Mouse (Mus musculus): ENCODE measurements around the gene Adam17. TPM values are rescaled to one million over a fixed set of nuclear protein-coding genes. Genes with fewer than 3 reads are reported as not detected.

Adam17 gene
- polyA plus RNA-seq, 1 experiment from 2014 or later = 31.0 TPM

GRCm38 (mm10) chr12:21305741-21306140, 67.7 kb downstream of the Adam17 start:
- Histone ChIP-seq H3K9me3 (replicated peaks; ENCODE audit: control insufficient read depth, low read length) (no peaks in the 10 kb centered on the region), H3K27ac (ENCODE audit: low read length) (no peak overlapping the region), H3K27me3 (ENCODE audit: control insufficient read depth, insufficient read depth, low read length) (no peaks in the 10 kb centered on the region), H3K9ac (ENCODE audit: low read length) (no peak overlapping the region), H3K36me3 (ENCODE audit: control insufficient read depth, insufficient read depth) (peaks cover 62% of the 10 kb centered on the region), H3K4me3 (ENCODE audit: low read length) (no peak overlapping the region), H3K4me1 (ENCODE audit: control insufficient read depth, insufficient read depth, low read length) (no peaks in the 10 kb centered on the region; the same call in 1 of the 2 replicates), H3K4me2 (ENCODE audit: low read depth, low read length) (no peak overlapping the region)
- WGBS = 94% methylated on average over 4 of the region's 4 CpGs
- ATAC-seq (replicated peaks; ENCODE audit: extremely low read depth, insufficient read depth, low FRiP score) = no peak

- Histone ChIP-seq H3K27ac (ENCODE audit: low read length) (0 out of 2 replicates have a peak overlapping the region, but pooled peaks have one; percentile 10), H3K27me3 (ENCODE audit: control insufficient read depth, insufficient read depth, low read length) (no peaks in the 10 kb centered on the region), H3K9ac (ENCODE audit: low read length) (no peak overlapping the region), H3K4me3 (ENCODE audit: low read length) (no peak overlapping the region), H3K4me1 (ENCODE audit: control insufficient read depth, insufficient read depth, low read length) (no peaks in the 10 kb centered on the region; the same call in 1 of the 2 replicates), H3K36me3 (ENCODE audit: control insufficient read depth, insufficient read depth) (peaks cover 56% of the 10 kb centered on the region), H3K9me3 (replicated peaks; ENCODE audit: control insufficient read depth, low read length) (no peaks in the 10 kb centered on the region), H3K4me2 (ENCODE audit: low read depth, low read length) (no peak overlapping the region)
- WGBS = 72% methylated on average over 5 of the region's 5 CpGs
- ATAC-seq (replicated peaks; ENCODE audit: extremely low read depth, insufficient read depth, low FRiP score) = no peak
These were observed 71.1 kb downstream of the Adam17 start for GRCm38 (mm10) chr12:21302361-21302783.

GRCm38 (mm10) chr12:21301932-21302331, 71.5 kb downstream of the Adam17 start:
- WGBS = 85% methylated on average over 8 of the region's 8 CpGs
- H3K4me3 ChIP-seq (ENCODE audit: low read length) = no peak overlapping the region
- H3K4me2 ChIP-seq (ENCODE audit: low read depth, low read length) = no peak overlapping the region
- H3K36me3 ChIP-seq (ENCODE audit: control insufficient read depth, insufficient read depth) = peaks cover 54% of the 10 kb centered on the region
- no peaks in the 10 kb centered on the region; the same call in 1 of the 2 replicates for H3K4me1 ChIP-seq (ENCODE audit: control insufficient read depth, insufficient read depth, low read length)
- no peak overlapping the region for H3K27ac ChIP-seq (ENCODE audit: low read length)
- ATAC-seq (replicated peaks; ENCODE audit: extremely low read depth, insufficient read depth, low FRiP score) = no peak
- no peaks in the 10 kb centered on the region for H3K9me3 ChIP-seq (replicated peaks; ENCODE audit: control insufficient read depth, low read length)
- H3K9ac ChIP-seq (ENCODE audit: low read length) = no peak overlapping the region
- H3K27me3 ChIP-seq (ENCODE audit: control insufficient read depth, insufficient read depth, low read length) = no peaks in the 10 kb centered on the region

GRCm38 (mm10) chr12:21301324-21301723, 72.1 kb downstream of the Adam17 start:
- H3K9me3 ChIP-seq (replicated peaks; ENCODE audit: control insufficient read depth, low read length) = no peaks in the 10 kb centered on the region
- ATAC-seq (replicated peaks; ENCODE audit: extremely low read depth, insufficient read depth, low FRiP score) = no peak
- no peaks in the 10 kb centered on the region; the same call in 1 of the 2 replicates for H3K4me1 ChIP-seq (ENCODE audit: control insufficient read depth, insufficient read depth, low read length)
- no peak overlapping the region for H3K9ac ChIP-seq (ENCODE audit: low read length)
- H3K4me3 ChIP-seq (ENCODE audit: low read length) = no peak overlapping the region
- H3K36me3 ChIP-seq (ENCODE audit: control insufficient read depth, insufficient read depth) = peaks cover 55% of the 10 kb centered on the region
- 65% methylated on average over 7 of the region's 7 CpGs for WGBS
- no peak overlapping the region for H3K27ac ChIP-seq (ENCODE audit: low read length)
- no peaks in the 10 kb centered on the region for H3K27me3 ChIP-seq (ENCODE audit: control insufficient read depth, insufficient read depth, low read length)
- H3K4me2 ChIP-seq (ENCODE audit: low read depth, low read length) = no peak overlapping the region

DNA sequence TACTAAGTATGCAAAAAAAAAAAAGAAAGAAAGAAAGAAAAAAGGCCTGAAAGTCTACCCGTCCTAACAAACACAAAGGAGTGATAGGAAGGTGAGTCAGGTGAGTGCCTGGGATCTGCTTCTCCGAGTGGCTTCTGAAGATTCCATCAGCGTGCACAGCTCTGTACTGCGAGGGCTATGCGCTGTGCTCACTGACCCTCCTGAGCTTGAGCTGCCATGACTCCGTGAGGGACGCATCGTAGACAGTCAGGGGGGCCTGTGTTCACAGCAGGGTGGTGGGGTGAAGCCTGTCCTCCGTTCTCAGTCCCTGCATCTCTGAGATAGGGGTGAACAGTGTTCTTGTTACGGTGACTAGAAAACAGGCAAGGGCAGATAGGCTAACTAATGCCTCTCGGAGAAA, 74.6 kb downstream of the Adam17 start:
- 89% methylated on average over 11 of the region's 11 CpGs for WGBS
- H3K4me2 ChIP-seq (ENCODE audit: low read depth, low read length) = no peak overlapping the region
- H3K4me3 ChIP-seq (ENCODE audit: low read length) = no peak overlapping the region
- ATAC-seq (replicated peaks; ENCODE audit: extremely low read depth, insufficient read depth, low FRiP score) = no peak
- peaks cover 63% of the 10 kb centered on the region for H3K36me3 ChIP-seq (ENCODE audit: control insufficient read depth, insufficient read depth)
- no peak overlapping the region for H3K9ac ChIP-seq (ENCODE audit: low read length)
- H3K4me1 ChIP-seq (ENCODE audit: control insufficient read depth, insufficient read depth, low read length) = no peaks in the 10 kb centered on the region; the same call in 1 of the 2 replicates
- H3K9me3 ChIP-seq (replicated peaks; ENCODE audit: control insufficient read depth, low read length) = no peaks in the 10 kb centered on the region
- no peak overlapping the region for H3K27ac ChIP-seq (ENCODE audit: low read length)
- H3K27me3 ChIP-seq (ENCODE audit: control insufficient read depth, insufficient read depth, low read length) = no peaks in the 10 kb centered on the region

- 79% methylated on average over 6 of the region's 6 CpGs for WGBS
- H3K4me3 ChIP-seq (ENCODE audit: low read length) = no peak overlapping the region
These were observed 83.8 kb downstream of the Adam17 start for GRCm38 (mm10) chr12:21289651-21290050.

GRCm38 (mm10) chr12:21288716-21289395, 84.6 kb downstream of the Adam17 start:
- no peaks in the 10 kb centered on the region for H3K27me3 ChIP-seq (ENCODE audit: control insufficient read depth, insufficient read depth, low read length)
- ATAC-seq (replicated peaks; ENCODE audit: extremely low read depth, insufficient read depth, low FRiP score) = no peak
- H3K4me1 ChIP-seq (ENCODE audit: control insufficient read depth, insufficient read depth, low read length) = peaks cover 20% of the 10 kb centered on the region
- peaks cover 21% of the 10 kb centered on the region for H3K36me3 ChIP-seq (ENCODE audit: control insufficient read depth, insufficient read depth)
- peak overlapping the region; percentile 14; the same call in 1 of the 2 replicates for H3K27ac ChIP-seq (ENCODE audit: low read length)
- H3K9me3 ChIP-seq (replicated peaks; ENCODE audit: control insufficient read depth, low read length) = no peaks in the 10 kb centered on the region
- no peak overlapping the region for H3K4me2 ChIP-seq (ENCODE audit: low read depth, low read length)
- no peak overlapping the region for H3K9ac ChIP-seq (ENCODE audit: low read length)
- H3K4me3 ChIP-seq (ENCODE audit: low read length) = no peak overlapping the region
- WGBS = 64% methylated on average over 3 of the region's 3 CpGs

More at GRCm38 (mm10) chr12:21289651-21290050, 83.8 kb downstream of the Adam17 start:
- H3K27ac ChIP-seq (ENCODE audit: low read length) = no peak overlapping the region; the same call in 1 of the 2 replicates
- ATAC-seq (replicated peaks; ENCODE audit: extremely low read depth, insufficient read depth, low FRiP score) = no peak
- no peaks in the 10 kb centered on the region for H3K9me3 ChIP-seq (replicated peaks; ENCODE audit: control insufficient read depth, low read length)
- H3K36me3 ChIP-seq (ENCODE audit: control insufficient read depth, insufficient read depth) = peaks cover 29% of the 10 kb centered on the region
- H3K4me2 ChIP-seq (ENCODE audit: low read depth, low read length) = no peak overlapping the region
- H3K27me3 ChIP-seq (ENCODE audit: control insufficient read depth, insufficient read depth, low read length) = no peaks in the 10 kb centered on the region
- peaks cover 20% of the 10 kb centered on the region for H3K4me1 ChIP-seq (ENCODE audit: control insufficient read depth, insufficient read depth, low read length)
- no peak overlapping the region for H3K9ac ChIP-seq (ENCODE audit: low read length)

- no peak for ATAC-seq (replicated peaks; ENCODE audit: extremely low read depth, insufficient read depth, low FRiP score)
- H3K9me3 ChIP-seq (replicated peaks; ENCODE audit: control insufficient read depth, low read length) = no peaks in the 10 kb centered on the region
- no peaks in the 10 kb centered on the region for H3K27me3 ChIP-seq (ENCODE audit: control insufficient read depth, insufficient read depth, low read length)
- peaks cover 20% of the 10 kb centered on the region for H3K4me1 ChIP-seq (ENCODE audit: control insufficient read depth, insufficient read depth, low read length)
- H3K4me2 ChIP-seq (ENCODE audit: low read depth, low read length) = peak overlapping the region; percentile 84
- 30% methylated on average over 18 of the region's 18 CpGs for WGBS
- H3K36me3 ChIP-seq (ENCODE audit: control insufficient read depth, insufficient read depth) = peaks cover 8% of the 10 kb centered on the region
- peak overlapping the region; percentile 78 for H3K4me3 ChIP-seq (ENCODE audit: low read length)
- H3K27ac ChIP-seq (ENCODE audit: low read length) = peak overlapping the region; percentile 81
- peak overlapping the region; percentile 90 for H3K9ac ChIP-seq (ENCODE audit: low read length)
These were observed 86.5 kb downstream of the Adam17 start for GRCm38 (mm10) chr12:21286712-21287650.
